Mouse (Mus musculus) thymus, adult 2 months (tissue): ENCODE data around the gene Spata21. TPM values are rescaled to one million over a fixed set of nuclear protein-coding genes. Genes with fewer than 3 reads are reported as not detected.

Experiments used
- DNase-seq: peaks from one replicate; pipeline ENCODE4 v3.0.0; 2021
- H3K27ac ChIP-seq: fragments of 200-500 bp; 2 replicates; pipeline ENCODE4 v1.5.1; 2012; ENCODE audit warnings: low read length, control low read depth; ENCODE audit not compliant: control insufficient read depth, insufficient read depth
- H3K27me3 ChIP-seq: fragments of 200-500 bp; 2 replicates; pipeline ENCODE4 v1.6.1; 2012; ENCODE audit warnings: mild to moderate bottlenecking, low read length, moderate library complexity, mixed read lengths; ENCODE audit not compliant: control insufficient read depth, insufficient read depth
- H3K36me3 ChIP-seq: fragments of 200-500 bp; 2 replicates; pipeline ENCODE4 v1.6.1; 2012; ENCODE audit warnings: mild to moderate bottlenecking, low read length, moderate library complexity; ENCODE audit not compliant: control insufficient read depth, insufficient read depth
- H3K4me1 ChIP-seq: fragments of 200-500 bp; replicated peaks from 2 replicates; pipeline ENCODE4 v1.6.1; 2012; ENCODE audit warnings: low read length; ENCODE audit not compliant: control insufficient read depth, insufficient read depth
- H3K4me3 ChIP-seq: fragments of 200-500 bp; 2 replicates; pipeline ENCODE4 v1.5.1; 2012; ENCODE audit warnings: mild to moderate bottlenecking, low read length, control low read depth, moderate library complexity; ENCODE audit not compliant: control insufficient read depth, insufficient read depth
- CTCF ChIP-seq: fragments of 200-500 bp; IDR thresholded peaks from 2 replicates; pipeline ENCODE4 v1.5.1; 2012; ENCODE audit warnings: mild to moderate bottlenecking, control low read depth, low read length, moderate library complexity, borderline replicate concordance; ENCODE audit not compliant: control insufficient read depth, poor library complexity, insufficient read depth; ENCODE audit errors: extremely low read depth
- POLR2A ChIP-seq: fragments of 200-500 bp; IDR thresholded peaks from 2 replicates; pipeline ENCODE4 v1.6.1; 2012; ENCODE audit warnings: mild to moderate bottlenecking, low read length, control low read depth, moderate library complexity; ENCODE audit not compliant: control insufficient read depth, poor library complexity, insufficient read depth; ENCODE audit errors: extremely low read depth
- WGBS: fragments of 180-500 bp; shearing (Covaris S2); methylation state at CpG from one replicate; pipeline ENCODE4 v1.1.7; 2018; 5-methylcytosine and 5-hydroxymethylcytosine counted together
- polyA plus RNA-seq: library from polyadenylated mRNA; depleted of rRNA; stranded (reverse); fragments of >200 nt; gene quantifications from 2 replicates; pipeline ENCODE4 v1.2.3, GENCODE M21; 2012

Gene Spata21
- polyA plus RNA-seq, 1 experiment: 0.23 TPM

DNA sequence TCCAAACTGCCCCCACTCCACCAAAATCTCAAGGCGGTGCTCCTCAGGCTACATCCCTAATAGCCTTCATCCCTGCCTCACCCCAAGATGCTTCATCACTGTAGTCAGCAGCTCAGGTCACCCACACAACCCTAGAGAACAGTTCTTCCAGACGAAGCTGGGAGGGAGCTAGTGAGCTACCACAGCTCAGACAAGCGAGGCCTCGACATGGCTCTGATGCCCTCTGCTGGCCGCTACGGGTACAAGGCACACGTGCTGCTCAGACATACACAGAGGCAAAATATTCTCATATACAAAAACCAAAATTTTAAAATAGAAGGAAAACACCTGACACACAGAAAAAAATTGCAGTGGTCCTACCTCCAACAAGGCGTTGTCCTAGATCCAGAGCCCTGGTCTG, 23.0 kb upstream of the Spata21 start:
- H3K27me3 ChIP-seq: no peaks in the 10 kb centered on the region
- H3K36me3 ChIP-seq: peaks cover 35% of the 10 kb centered on the region
- peak; percentile 92 for TF ChIP-seq CTCF
- no peak for TF ChIP-seq POLR2A
- WGBS: 11% methylated on average over 8 of the region's 8 CpGs
- H3K4me3 ChIP-seq: no peak overlapping the region
- peaks cover 2% of the 10 kb centered on the region; the same call in 1 of the 2 replicates for H3K4me1 ChIP-seq
- peak; percentile 86 for DNase-seq
- no peak overlapping the region for H3K27ac ChIP-seq

DNA sequence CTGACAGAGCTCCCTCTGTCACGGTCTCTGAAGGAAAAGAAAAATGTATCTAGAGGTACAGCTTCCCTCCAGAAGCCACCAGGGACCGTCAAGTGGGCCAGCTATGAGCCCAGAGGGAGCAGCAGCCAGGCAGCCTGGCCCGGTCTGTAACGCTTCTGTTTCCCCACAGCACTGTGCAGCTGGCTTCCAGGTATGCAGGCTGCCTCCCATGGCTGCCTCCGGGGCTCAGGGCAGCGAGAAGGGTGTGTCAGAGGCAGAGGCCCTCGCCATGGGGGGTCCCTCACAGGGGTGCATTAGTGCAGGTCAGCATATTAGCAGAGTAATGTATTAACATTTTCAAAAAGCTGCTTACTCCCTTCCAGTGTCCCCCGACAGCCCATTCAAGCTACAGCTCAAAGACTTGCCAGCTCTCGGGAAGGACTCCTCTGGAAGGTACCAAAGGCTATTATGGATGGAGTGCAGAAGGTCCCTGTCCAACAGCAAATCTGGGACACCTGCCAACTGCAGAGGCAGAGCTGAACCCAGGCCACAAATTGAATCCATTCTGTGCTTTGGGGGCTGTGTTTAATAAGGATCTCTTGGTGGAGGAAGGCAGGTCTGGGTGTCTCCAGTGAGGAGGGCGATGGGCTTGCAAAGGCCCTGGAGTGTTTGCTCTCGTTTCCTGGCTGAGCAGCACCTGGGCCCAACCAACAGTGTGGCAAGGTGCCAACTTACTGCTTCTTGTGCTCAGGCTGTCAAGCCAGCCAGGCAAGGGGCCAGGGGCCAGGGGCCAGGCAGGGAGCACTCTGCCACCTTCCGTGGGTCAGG, 21.2 kb upstream of the Spata21 start:
- no peak for DNase-seq
- WGBS: 88% methylated on average over 12 of the region's 12 CpGs
- Histone ChIP-seq H3K4me3 (no peak overlapping the region), H3K36me3 (peaks cover 41% of the 10 kb centered on the region), H3K27me3 (no peaks in the 10 kb centered on the region), H3K27ac (no peak overlapping the region), H3K4me1 (no peaks in the 10 kb centered on the region)
- TF ChIP-seq POLR2A (no peak), CTCF (no peak)

DNA sequence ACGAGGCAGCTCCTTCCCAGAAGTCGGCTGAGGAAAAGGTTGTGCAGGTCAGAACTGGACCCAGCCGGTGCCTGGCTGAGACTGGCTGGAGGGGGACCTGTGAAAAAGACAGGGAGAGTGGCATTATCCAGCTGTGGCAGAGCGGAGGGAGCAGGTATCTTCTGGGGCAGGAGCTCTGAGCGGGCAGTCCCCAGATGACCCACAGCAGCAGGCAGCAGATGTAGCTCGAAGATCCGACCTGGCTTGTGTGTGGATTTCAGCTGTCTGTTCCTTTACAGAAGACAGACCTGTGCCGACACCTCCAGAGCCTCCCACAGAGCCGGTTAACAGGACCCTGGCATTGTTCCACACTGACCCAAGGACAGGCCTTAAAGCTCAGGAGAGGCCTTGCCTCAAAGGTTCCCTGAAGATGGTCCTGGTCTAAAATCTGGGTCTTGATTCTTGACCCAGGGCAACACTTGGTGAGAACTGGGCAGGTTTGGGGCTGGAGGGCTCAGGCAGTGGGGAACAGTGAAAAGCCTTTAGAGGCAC, 20.6 kb upstream of the Spata21 start:
- DNase-seq: no peak
- no peak for TF ChIP-seq POLR2A
- no peak for TF ChIP-seq CTCF
- Histone ChIP-seq H3K27ac (no peak overlapping the region), H3K36me3 (peaks cover 44% of the 10 kb centered on the region), H3K4me1 (no peaks in the 10 kb centered on the region), H3K4me3 (no peak overlapping the region), H3K27me3 (no peaks in the 10 kb centered on the region)
- WGBS: 91% methylated on average over 9 of the region's 9 CpGs

DNA sequence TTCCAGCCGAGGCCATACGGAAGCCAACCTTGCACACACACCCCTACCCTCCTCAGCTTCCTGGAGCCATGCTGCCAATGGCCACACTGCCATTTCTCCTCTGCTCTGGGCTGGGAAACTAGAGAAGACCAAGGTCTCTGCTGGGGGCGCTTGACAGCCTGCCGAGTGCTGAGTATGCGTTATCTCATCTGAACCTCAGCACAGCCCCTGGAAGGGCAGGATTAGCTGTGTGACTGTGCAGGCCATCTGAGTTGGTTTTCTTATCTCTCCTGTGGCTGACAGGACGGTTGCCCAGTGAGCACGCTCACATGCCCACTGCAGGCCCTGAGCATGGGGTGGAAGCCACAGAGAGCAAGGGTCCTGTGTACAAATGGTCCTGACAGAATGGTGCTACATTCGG, 19.5 kb upstream of the Spata21 start:
- H3K36me3 ChIP-seq: peaks cover 51% of the 10 kb centered on the region
- no peak overlapping the region for H3K4me3 ChIP-seq
- 95% methylated on average over 8 of the region's 8 CpGs for WGBS
- H3K27ac ChIP-seq: no peak overlapping the region
- H3K27me3 ChIP-seq: no peaks in the 10 kb centered on the region
- no peak for TF ChIP-seq CTCF
- no peak for TF ChIP-seq POLR2A
- H3K4me1 ChIP-seq: no peaks in the 10 kb centered on the region
- no peak for DNase-seq

DNA sequence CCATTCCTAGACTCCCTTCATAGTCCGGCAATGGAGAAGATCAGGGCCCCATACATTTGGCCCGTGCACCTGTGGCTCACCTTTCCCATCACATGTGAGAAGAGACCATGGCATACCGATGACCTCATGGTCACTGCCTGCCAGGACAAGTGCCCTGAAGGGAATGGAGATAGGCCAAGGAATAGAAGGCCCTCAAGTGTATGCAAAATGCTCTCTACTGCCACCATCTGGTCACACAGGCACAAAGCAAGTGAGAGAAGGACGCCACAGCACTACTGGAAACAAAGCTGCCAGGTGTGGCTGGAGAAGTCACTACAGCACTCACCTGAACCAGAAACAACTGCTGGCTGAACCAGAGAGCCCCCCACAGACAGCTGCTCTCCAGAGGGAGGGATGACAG, 18.4 kb upstream of the Spata21 start:
- peak; percentile 57 for DNase-seq
- Histone ChIP-seq H3K36me3 (peaks cover 53% of the 10 kb centered on the region), H3K4me1 (no peaks in the 10 kb centered on the region), H3K4me3 (no peak overlapping the region), H3K27me3 (no peaks in the 10 kb centered on the region), H3K27ac (no peak overlapping the region)
- TF ChIP-seq CTCF: peak; percentile 68; the same call in 1 of the 2 replicates
- no peak for TF ChIP-seq POLR2A
- WGBS: 68% methylated on average over 4 of the region's 4 CpGs

DNA sequence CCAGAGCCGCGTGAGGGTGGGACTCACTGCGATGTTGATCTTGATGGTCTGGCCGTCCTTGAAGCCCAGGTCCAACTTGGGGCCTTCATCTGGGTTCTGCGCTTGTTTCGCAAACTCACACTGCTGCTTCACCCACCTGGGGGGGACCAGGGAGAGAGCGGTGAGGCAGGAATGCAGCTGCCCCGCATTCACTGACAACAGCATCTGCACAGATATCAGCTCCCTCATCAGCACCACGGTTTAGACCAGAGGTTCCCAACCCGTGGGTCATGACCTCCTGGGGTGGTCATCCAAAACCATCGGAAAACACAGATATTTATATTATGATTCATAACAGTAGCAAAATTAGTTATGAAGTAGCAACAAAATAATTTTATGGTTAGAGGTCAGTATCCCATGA, 15.6 kb upstream of the Spata21 start:
- H3K27me3 ChIP-seq: no peaks in the 10 kb centered on the region
- TF ChIP-seq CTCF (no peak), POLR2A (no peak)
- H3K36me3 ChIP-seq: peaks cover 42% of the 10 kb centered on the region
- H3K27ac ChIP-seq: no peak overlapping the region
- no peak overlapping the region for H3K4me3 ChIP-seq
- 97% methylated on average over 11 of the region's 11 CpGs for WGBS
- H3K4me1 ChIP-seq: peaks cover 13% of the 10 kb centered on the region
- no peak for DNase-seq
